Mouse (Mus musculus) C2C12 (cell line): ENCODE data around the gene Nfib. TPM values are rescaled to one million over a fixed set of nuclear protein-coding genes. Genes with fewer than 3 reads are reported as not detected.

Experiments
- H3K27me3 ChIP-seq: one replicate; pipeline ENCODE4 v1.6.1; 2011; ENCODE audit not compliant: control insufficient read depth, insufficient read depth, insufficient read length
- H3K36me3 ChIP-seq: one replicate; pipeline ENCODE4 v1.6.1; 2011; ENCODE audit not compliant: control insufficient read depth, insufficient read depth
- H3K4me3 ChIP-seq: one replicate; pipeline ENCODE4 v1.5.1; 2011; ENCODE audit warnings: mild to moderate bottlenecking, control low read depth; ENCODE audit not compliant: poor library complexity, insufficient read depth, severe bottlenecking
- H3K79me2 ChIP-seq: one replicate; pipeline ENCODE4 v1.6.1; 2011; ENCODE audit not compliant: control insufficient read depth, insufficient read depth
- H3K79me3 ChIP-seq: one replicate; pipeline ENCODE4 v1.6.1; 2011; ENCODE audit warnings: low read depth, control low read depth
- H3ac ChIP-seq: one replicate; pipeline ENCODE3; 2011; ENCODE audit warnings: low read depth; ENCODE audit not compliant: control insufficient read depth, insufficient read length
- CEBPB ChIP-seq: IDR thresholded peaks from one replicate; pipeline ENCODE4 v1.6.1; 2011; ENCODE audit warnings: low read depth, mild to moderate bottlenecking, control low read depth, moderate library complexity
- CTCF ChIP-seq: IDR thresholded peaks from one replicate; pipeline ENCODE4 v1.5.1; 2011; ENCODE audit not compliant: control insufficient read depth, insufficient read depth, insufficient read length
- FOSL1 ChIP-seq: IDR thresholded peaks from one replicate; pipeline ENCODE4 v1.8.0; 2011; ENCODE audit warnings: mild to moderate bottlenecking, low read length; ENCODE audit not compliant: poor library complexity, insufficient read depth, severe bottlenecking
- MAX ChIP-seq: IDR thresholded peaks from one replicate; pipeline ENCODE4 v1.6.1; 2011; ENCODE audit warnings: mild to moderate bottlenecking, control low read depth
- MYOD1 ChIP-seq: IDR thresholded peaks from one replicate; pipeline ENCODE4 v1.6.1; 2011; ENCODE audit warnings: low read depth; ENCODE audit not compliant: control insufficient read depth, insufficient read length
- MYOG ChIP-seq: IDR thresholded peaks from one replicate; pipeline ENCODE4 v1.6.1; 2011; ENCODE audit not compliant: control insufficient read depth, insufficient read length; ENCODE audit errors: extremely low read depth
- USF1 ChIP-seq: IDR thresholded peaks from one replicate; pipeline ENCODE4 v1.6.1; 2011; ENCODE audit warnings: low read depth, mild to moderate bottlenecking, control low read depth, moderate library complexity
- long read RNA-seq, 2 experiments: library from polyadenylated mRNA; unstranded; transcript quantifications; one replicate each; pipeline ENCODE4 v2.0.0; 2019 to 2020
- polyA plus RNA-seq: library from polyadenylated mRNA; unstranded; fragments of >200 nt; fragmentation: generic; extraction: Trizol; gene quantifications from one replicate; pipeline ENCODE4 v1.2.1, GENCODE M21; 2012; ENCODE audit warnings: missing spikeins

Gene Nfib
- polyA plus RNA-seq = 5.1 TPM
- long read RNA-seq, experiment 1, full-length matches to known transcripts = 1 of 19 reads
- long read RNA-seq, experiment 1, partial matches to known transcripts = 1 of 19 reads
- long read RNA-seq, experiment 1, other reads (novel, unspliced or antisense) = 17 of 19 reads
- long read RNA-seq, experiment 2, partial matches to known transcripts = 0 of 7 reads
- long read RNA-seq, experiment 2, other reads (novel, unspliced or antisense) = 5 of 7 reads

DNA sequence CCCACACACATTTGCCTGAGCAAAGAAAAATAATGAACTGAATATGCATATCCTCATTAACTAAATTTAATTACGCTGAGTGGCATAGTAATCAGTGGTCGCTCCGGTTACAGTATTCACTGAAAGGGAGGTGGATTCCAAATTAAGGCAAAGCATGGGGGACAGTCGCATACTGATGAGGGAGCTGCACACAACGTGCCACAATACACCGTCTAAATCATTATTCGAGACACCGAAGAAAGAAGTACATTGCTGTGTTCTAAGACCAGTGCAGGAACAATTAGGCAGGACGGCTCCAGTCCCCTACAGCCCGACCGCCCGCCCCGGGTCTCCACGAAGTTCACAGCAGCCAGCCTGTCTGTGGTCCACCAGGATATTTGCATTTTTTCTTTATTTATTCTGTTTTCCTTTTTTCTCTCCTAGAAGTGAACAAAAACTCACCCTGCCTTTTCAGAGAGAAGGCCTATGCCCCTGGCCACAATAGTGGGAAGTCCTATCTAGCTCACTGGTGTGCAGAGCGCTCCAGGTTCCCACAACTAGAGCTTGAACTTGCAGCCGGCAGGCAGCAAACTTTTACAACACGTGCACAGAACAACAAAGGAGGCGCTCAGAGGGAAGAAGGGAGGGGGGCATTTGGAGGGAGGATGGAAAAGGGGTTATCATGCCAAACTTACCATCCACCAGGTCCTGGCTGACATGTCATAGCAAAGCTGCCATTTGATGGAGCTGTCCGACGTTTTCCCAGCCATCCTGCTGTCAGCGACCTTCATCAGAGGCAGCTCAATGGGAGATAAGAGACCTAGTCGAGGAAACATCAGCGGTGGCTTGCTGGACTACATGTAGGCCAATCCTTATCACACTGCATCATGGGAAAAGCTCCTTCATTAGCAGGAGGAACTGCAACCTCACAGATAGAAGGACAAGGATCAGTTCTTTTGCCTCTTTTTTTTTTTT is at the start of gene Nfib:
Nfib (minus strand) TSS at position 910 of the 954 bp plus-strand sequence.
- H3K4me3 ChIP-seq = no peak within 1 kb of the TSS
- H3ac ChIP-seq = no peak within 1 kb of the TSS
- no peak for TF ChIP-seq MAX
- no peak for TF ChIP-seq USF1
- TF ChIP-seq CTCF = no peak
- H3K36me3 ChIP-seq = no peaks in the 10 kb centered on the region
- no peaks in the 10 kb centered on the region for H3K79me3 ChIP-seq
- no peaks in the 10 kb centered on the region for H3K27me3 ChIP-seq
- no peaks in the 10 kb centered on the region for H3K79me2 ChIP-seq

GRCm38 (mm10) chr4:82735764-82736163 is 30.2 kb upstream of the Nfib start:
- H3K4me3 ChIP-seq = no peak overlapping the region
- H3ac ChIP-seq = no peak overlapping the region
- TF ChIP-seq MYOD1 = no peak
- no peak for TF ChIP-seq CTCF
- no peak for TF ChIP-seq USF1
- TF ChIP-seq CEBPB = no peak
- no peak for TF ChIP-seq MAX
- TF ChIP-seq FOSL1 = no peak
- TF ChIP-seq MYOG = no peak
- H3K36me3 ChIP-seq = no peaks in the 10 kb centered on the region
- H3K79me3 ChIP-seq = no peaks in the 10 kb centered on the region
- H3K27me3 ChIP-seq = no peaks in the 10 kb centered on the region
- no peaks in the 10 kb centered on the region for H3K79me2 ChIP-seq

DNA sequence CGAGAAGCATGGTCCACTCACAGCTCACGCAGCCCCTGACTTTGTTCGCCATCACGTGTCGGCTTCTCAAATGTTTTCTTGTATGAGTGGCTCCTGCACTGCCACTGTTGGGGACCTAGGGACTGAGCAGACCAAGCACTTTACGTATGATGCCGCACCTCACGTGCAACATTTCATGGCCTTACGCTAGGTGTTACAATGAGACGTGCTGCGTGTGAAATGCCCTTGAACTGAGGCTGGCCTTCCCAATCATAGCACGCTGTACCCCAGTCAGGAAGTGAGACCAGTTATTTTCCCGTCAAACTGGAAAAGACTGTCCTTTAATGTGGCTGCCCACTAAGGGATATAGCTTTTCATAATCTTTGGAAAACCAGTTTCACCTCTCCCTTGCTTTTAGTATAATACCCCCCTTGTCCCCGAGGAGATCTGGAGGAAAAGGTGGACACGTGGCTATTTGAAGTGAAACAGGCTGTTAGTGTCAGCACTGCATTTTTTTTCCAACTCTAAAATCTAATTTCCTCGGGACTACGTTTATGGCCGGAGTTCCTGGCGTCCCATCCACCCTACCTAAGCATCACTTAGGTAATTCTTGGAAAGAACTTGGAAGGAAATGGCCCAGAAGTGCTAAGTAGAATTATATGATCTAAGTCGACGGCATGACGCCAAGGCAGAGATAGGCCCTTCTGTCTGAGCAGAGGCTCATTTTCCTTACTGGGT is 29.4 kb upstream of the Nfib start:
- no peak overlapping the region for H3K4me3 ChIP-seq
- no peaks in the 10 kb centered on the region for H3K36me3 ChIP-seq
- no peaks in the 10 kb centered on the region for H3K27me3 ChIP-seq
- no peaks in the 10 kb centered on the region for H3K79me3 ChIP-seq
- no peak for TF ChIP-seq MYOG
- no peak for TF ChIP-seq CTCF
- H3K79me2 ChIP-seq = no peaks in the 10 kb centered on the region
- H3ac ChIP-seq = no peak overlapping the region

DNA sequence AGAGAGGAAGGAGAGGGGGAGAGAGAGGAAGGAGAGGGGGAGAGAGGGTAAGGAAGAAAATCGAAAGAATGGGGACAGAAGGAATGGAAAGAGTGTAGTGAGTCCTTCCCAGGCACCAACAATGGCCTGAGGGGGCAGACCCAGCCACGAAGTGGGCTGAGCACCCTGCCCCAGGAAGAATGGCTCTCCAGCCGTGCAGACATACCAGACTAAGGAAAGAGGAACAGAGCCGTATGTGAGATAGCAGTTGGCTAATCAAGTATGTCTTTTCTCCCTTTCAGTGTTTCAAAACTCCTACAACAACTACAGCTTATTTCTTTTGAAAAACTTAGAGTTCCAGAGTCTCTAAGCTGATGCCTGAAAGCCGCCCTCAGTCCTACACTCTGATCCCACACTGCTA is 28.8 kb upstream of the Nfib start:
- no peak for TF ChIP-seq MYOG
- no peak for TF ChIP-seq CTCF
- no peak for TF ChIP-seq CEBPB
- TF ChIP-seq FOSL1 = no peak
- no peak for TF ChIP-seq MYOD1
- no peak for TF ChIP-seq USF1
- Histone ChIP-seq H3K27me3 (no peaks in the 10 kb centered on the region), H3K36me3 (no peaks in the 10 kb centered on the region), H3ac (no peak overlapping the region), H3K79me3 (no peaks in the 10 kb centered on the region), H3K4me3 (no peak overlapping the region), H3K79me2 (no peaks in the 10 kb centered on the region)

DNA sequence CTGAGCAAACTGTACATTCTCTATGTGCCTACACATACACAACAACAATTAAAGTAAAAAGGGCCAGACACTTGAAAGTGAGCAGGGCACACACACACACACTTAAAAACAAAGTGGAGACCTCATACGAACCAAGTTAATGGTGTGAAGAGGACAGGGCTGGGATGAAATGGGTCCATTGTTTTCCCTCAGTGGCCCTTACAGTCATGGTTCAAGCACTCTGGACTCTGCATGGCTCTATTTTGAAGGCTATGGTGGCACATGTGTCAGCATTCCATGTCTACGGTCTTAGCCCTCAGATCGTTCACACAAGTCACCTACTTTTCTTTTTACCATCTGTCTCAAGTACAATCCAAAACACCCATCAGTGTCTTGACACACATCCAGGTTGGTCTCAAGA is 28.1 kb upstream of the Nfib start:
- Histone ChIP-seq H3K79me3 (no peaks in the 10 kb centered on the region), H3K4me3 (no peak overlapping the region), H3ac (no peak overlapping the region), H3K27me3 (no peaks in the 10 kb centered on the region), H3K36me3 (no peaks in the 10 kb centered on the region), H3K79me2 (no peaks in the 10 kb centered on the region)
- TF ChIP-seq MYOD1 (no peak), FOSL1 (no peak), MAX (no peak), CTCF (no peak), CEBPB (no peak), USF1 (no peak), MYOG (no peak)

GRCm38 (mm10) chr4:82730248-82730887 is 24.8 kb upstream of the Nfib start:
- no peaks in the 10 kb centered on the region for H3K79me3 ChIP-seq
- no peaks in the 10 kb centered on the region for H3K79me2 ChIP-seq
- no peak overlapping the region for H3ac ChIP-seq
- TF ChIP-seq MYOD1 = no peak
- no peak for TF ChIP-seq MAX
- TF ChIP-seq CTCF = no peak
- TF ChIP-seq FOSL1 = no peak
- TF ChIP-seq USF1 = no peak
- TF ChIP-seq MYOG = no peak
- TF ChIP-seq CEBPB = no peak
- H3K4me3 ChIP-seq = no peak overlapping the region
- H3K36me3 ChIP-seq = no peaks in the 10 kb centered on the region
- no peaks in the 10 kb centered on the region for H3K27me3 ChIP-seq
